In the genomic region with DNA sequence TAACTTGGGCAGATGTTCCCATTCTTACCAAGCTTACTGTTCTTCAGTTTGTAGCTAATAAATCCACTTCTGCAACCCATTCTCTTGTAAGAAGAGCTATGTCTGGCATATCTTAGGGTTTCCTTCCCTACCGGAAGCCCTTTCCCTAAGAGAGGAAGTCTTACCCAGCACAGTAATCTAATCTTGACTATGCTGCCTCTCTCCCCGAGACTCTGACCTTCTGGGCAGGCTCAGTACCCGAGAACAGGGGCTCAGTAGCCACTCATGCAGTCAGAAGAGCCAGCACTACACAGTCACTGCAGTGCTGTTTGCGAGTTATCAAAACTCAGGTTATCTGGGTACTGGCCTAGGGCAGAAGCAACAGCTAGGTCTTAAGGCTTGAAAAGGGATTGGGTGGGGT, we compare ENCODE assay signal across 23 mouse cellular contexts. TPM values are rescaled to one million over a fixed set of nuclear protein-coding genes. Genes with fewer than 3 reads are reported as not detected.
A peak's percentile ranks its signal among the peaks of the same experiment; 100 is the strongest.
DNase-seq lines count a peak whose midpoint lies in the region; ATAC-seq and TF ChIP-seq lines count a peak whose summit lies in the region.
"Had no signal": no experiment of that assay in that cellular context is flagged by ENCODE, and none has a peak within 500 bp of the region (broad histone marks: within the 10 kb centered on the region; RNA-seq: fewer than 3 reads in every experiment).

No protein-coding gene starts in this region.

- peaks cover 69% of the 10 kb centered on the region for H3K36me3 ChIP-seq in intestine, postnatal 0 days (ENCODE audit: control insufficient read depth, insufficient read depth)
- H3K36me3 ChIP-seq in intestine, embryonic 15.5 days = peaks cover 46% of the 10 kb centered on the region
- H3K36me3 ChIP-seq in liver, embryonic 13.5 days = peaks cover 75% of the 10 kb centered on the region
- H3K36me3 ChIP-seq in liver, embryonic 12.5 days = peaks cover 90% of the 10 kb centered on the region
- peaks cover 68% of the 10 kb centered on the region for H3K36me3 ChIP-seq in forebrain, embryonic 14.5 days (ENCODE audit: control insufficient read depth, insufficient read depth, low read length)

- no peaks in the 10 kb centered on the region for H3K4me1 ChIP-seq in intestine, postnatal 0 days (replicated peaks; ENCODE audit: control insufficient read depth, insufficient read depth, low read length)
- no peaks in the 10 kb centered on the region for H3K4me1 ChIP-seq in intestine, embryonic 15.5 days (replicated peaks)
- peaks cover 5% of the 10 kb centered on the region for H3K4me1 ChIP-seq in liver, embryonic 13.5 days (replicated peaks)
- H3K4me1 ChIP-seq in liver, embryonic 12.5 days = peaks cover 12% of the 10 kb centered on the region; the same call in 1 of the 2 replicates
- peaks cover 22% of the 10 kb centered on the region for H3K4me1 ChIP-seq in brown adipose tissue, adult 24 weeks (ENCODE audit: control insufficient read depth, insufficient read depth, insufficient read length, low read length)
- H3K4me1 ChIP-seq in forebrain, embryonic 14.5 days (ENCODE audit: control insufficient read depth, insufficient read depth, low read length) = no peaks in the 10 kb centered on the region
- H3K4me1 ChIP-seq: forebrain, embryonic 13.5 days; hindbrain, embryonic 15.5 days had no signal

- peak overlapping the region; percentile 10; the same call in 1 of the 2 replicates for H3K27ac ChIP-seq in intestine, postnatal 0 days (ENCODE audit: low read depth, low read length)
- H3K27ac ChIP-seq in intestine, embryonic 15.5 days = no peak overlapping the region
- H3K27ac ChIP-seq in liver, embryonic 13.5 days = no peak overlapping the region
- H3K27ac ChIP-seq in liver, embryonic 12.5 days = no peak overlapping the region
- H3K27ac ChIP-seq in brown adipose tissue, adult 24 weeks (replicated peaks; ENCODE audit: low read depth, low read length) = peak overlapping the region; percentile 37
- H3K27ac ChIP-seq in forebrain, embryonic 14.5 days (ENCODE audit: low read depth, low read length) = no peak overlapping the region
- H3K27ac ChIP-seq: embryonic facial prominence, embryonic 10.5 days; forebrain, embryonic 13.5 days; gastrocnemius, adult 2 months; heart, embryonic 13.5 days; hindbrain, embryonic 15.5 days had no signal

- H3K4me2 ChIP-seq in intestine, postnatal 0 days (replicated peaks; ENCODE audit: low read depth) = no peak overlapping the region
- no peak overlapping the region for H3K4me2 ChIP-seq in intestine, embryonic 15.5 days (replicated peaks)
- H3K4me2 ChIP-seq in liver, embryonic 13.5 days = no peak overlapping the region
- no peak overlapping the region for H3K4me2 ChIP-seq in liver, embryonic 12.5 days
- H3K4me2 ChIP-seq in forebrain, embryonic 14.5 days (ENCODE audit: low read length) = no peak overlapping the region
- H3K4me2 ChIP-seq: forebrain, embryonic 13.5 days; heart, embryonic 13.5 days; hindbrain, embryonic 15.5 days had no signal

- no peaks in the 10 kb centered on the region for H3K9me3 ChIP-seq in intestine, postnatal 0 days (ENCODE audit: control insufficient read depth)
- H3K9me3 ChIP-seq in intestine, embryonic 15.5 days = no peaks in the 10 kb centered on the region
- no peaks in the 10 kb centered on the region for H3K9me3 ChIP-seq in liver, embryonic 13.5 days (replicated peaks)
- no peaks in the 10 kb centered on the region for H3K9me3 ChIP-seq in liver, embryonic 12.5 days (replicated peaks)
- no peaks in the 10 kb centered on the region for H3K9me3 ChIP-seq in forebrain, embryonic 14.5 days (replicated peaks; ENCODE audit: control insufficient read depth, low read length)
- H3K9me3 ChIP-seq: embryonic facial prominence, embryonic 10.5 days; forebrain, embryonic 13.5 days; G1E; heart, embryonic 13.5 days; hindbrain, embryonic 15.5 days had no signal

- H3K9ac ChIP-seq in intestine, postnatal 0 days (ENCODE audit: low read depth, low read length) = no peak overlapping the region
- no peak overlapping the region for H3K9ac ChIP-seq in intestine, embryonic 15.5 days
- no peak overlapping the region for H3K9ac ChIP-seq in liver, embryonic 13.5 days
- H3K9ac ChIP-seq in liver, embryonic 12.5 days = no peak overlapping the region
- no peak overlapping the region for H3K9ac ChIP-seq in forebrain, embryonic 14.5 days (ENCODE audit: low read length)
- H3K9ac ChIP-seq: forebrain, embryonic 13.5 days; hindbrain, embryonic 15.5 days had no signal

- no peaks in the 10 kb centered on the region for H3K27me3 ChIP-seq in intestine, postnatal 0 days (replicated peaks; ENCODE audit: control insufficient read depth, insufficient read depth, low read length)
- H3K27me3 ChIP-seq in intestine, embryonic 15.5 days (replicated peaks) = no peaks in the 10 kb centered on the region
- no peaks in the 10 kb centered on the region for H3K27me3 ChIP-seq in liver, embryonic 13.5 days
- H3K27me3 ChIP-seq in liver, embryonic 12.5 days (replicated peaks) = no peaks in the 10 kb centered on the region
- no peaks in the 10 kb centered on the region for H3K27me3 ChIP-seq in forebrain, embryonic 14.5 days (replicated peaks; ENCODE audit: control insufficient read depth, insufficient read depth, low read length)
- H3K27me3 ChIP-seq: forebrain, embryonic 13.5 days; heart, embryonic 13.5 days; hindbrain, embryonic 15.5 days had no signal

- H3K4me3 ChIP-seq in intestine, postnatal 0 days (ENCODE audit: low read depth, low read length) = no peak overlapping the region
- H3K4me3 ChIP-seq in intestine, embryonic 15.5 days (replicated peaks) = no peak overlapping the region
- H3K4me3 ChIP-seq in liver, embryonic 13.5 days (replicated peaks) = no peak overlapping the region
- H3K4me3 ChIP-seq in liver, embryonic 12.5 days = no peak overlapping the region
- H3K4me3 ChIP-seq in brown adipose tissue, adult 24 weeks (ENCODE audit: insufficient read depth, low read depth, low read length) = no peak overlapping the region
- H3K4me3 ChIP-seq in forebrain, embryonic 14.5 days (ENCODE audit: low read depth, low read length) = no peak overlapping the region
- H3K4me3 ChIP-seq: embryonic facial prominence, embryonic 10.5 days; forebrain, embryonic 13.5 days; gastrocnemius, adult 2 months; heart, embryonic 13.5 days; hindbrain, embryonic 15.5 days had no signal

- no peak for DNase-seq in liver, embryonic 13.5 days
- DNase-seq in right cerebral cortex, postnatal 10 days (ENCODE audit: low spot score in 2 of 2) = no peak
- DNase-seq in forebrain, embryonic 14.5 days (ENCODE audit: low spot score) = no peak
- DNase-seq: adrenal gland, adult 8-10 months; B cell, adult 2 months; cerebellum, adult 18-20 months; cerebellum, adult 9-11 months; cerebellum, postnatal 36 days; gastrocnemius, adult 2 months; gastrocnemius, postnatal 25 days; heart, adult 11 months; heart, postnatal 36 days had no signal

- no peak for TF ChIP-seq CTCF in intestine, postnatal 0 days (IDR thresholded peaks at IDR 0.05; ENCODE audit: low read depth)

- ATAC-seq in intestine, postnatal 0 days = no peak
- no peak for ATAC-seq in intestine, embryonic 15.5 days
- peak; percentile 25; the same call in 1 of the 2 replicates for ATAC-seq in liver, embryonic 13.5 days (ENCODE audit: low read depth)
- ATAC-seq in liver, embryonic 12.5 days = no peak
- ATAC-seq in forebrain, embryonic 14.5 days = no peak
- ATAC-seq: CD4-positive, CD25-positive, alpha-beta regulatory T cell, adult 4 months; forebrain, embryonic 13.5 days had no signal

- 70% methylated on average over 4 of the region's 4 CpGs for WGBS in intestine, postnatal 0 days
- WGBS in intestine, embryonic 15.5 days = 82% methylated on average over 4 of the region's 4 CpGs
- WGBS in liver, embryonic 13.5 days (ENCODE audit: insufficient replicate concordance) = 52% methylated on average over 4 of the region's 4 CpGs
- 54% methylated on average over 4 of the region's 4 CpGs for WGBS in liver, embryonic 12.5 days (ENCODE audit: insufficient replicate concordance)
- WGBS in forebrain, embryonic 14.5 days = 85% methylated on average over 4 of the region's 4 CpGs

RNA-seq across cellular contexts. Expression of a gene that starts 50.3 kb away (rescaled TPM):
- polyA plus RNA-seq in intestine, postnatal 0 days (2015; fragmentation: Nextera tagmentation; extraction: Ambion mirVana) = 0.04 and 0.07 TPM in 2 replicates
- polyA plus RNA-seq in intestine, embryonic 15.5 days (2015; fragmentation: Nextera tagmentation; extraction: Ambion mirVana) = 0.23 and 0.49 TPM in 2 replicates
- polyA plus RNA-seq in liver, embryonic 13.5 days (2015; fragmentation: Nextera tagmentation; extraction: Ambion mirVana) = 0.31 and 0.65 TPM in 2 replicates
- polyA plus RNA-seq in liver, embryonic 12.5 days (2016; fragmentation: Nextera tagmentation; extraction: Ambion mirVana) = 0.17 and 0.66 TPM in 2 replicates
- polyA plus RNA-seq in brown adipose tissue, adult 24 weeks (2012; ENCODE audit: insufficient read depth, insufficient read length, missing spikeins) = 0.32 TPM in 1 of 2 replicates, not detected in the other
- 0.69 and 1.4 TPM in 2 replicates for polyA plus RNA-seq in forebrain, embryonic 14.5 days (2014; fragmentation: Nextera tagmentation; extraction: Ambion mirVana)
- polyA plus RNA-seq: G1E; heart, postnatal 0 days had no signal

Comparison
In these comparisons a context has a peak if more than half of its experiments do, and no peak if none do; other contexts are left out.
1. H3K27ac ChIP-seq: peak in intestine, postnatal 0 days (single experiment) and brown adipose tissue, adult 24 weeks (single experiment); none in intestine, embryonic 15.5 days (single experiment), liver, embryonic 13.5 days (single experiment), liver, embryonic 12.5 days (single experiment) and forebrain, embryonic 14.5 days (single experiment).